Comparison of ENCODE assay signal across 8 mouse cellular contexts in genomic region chr13:37311555-37312221, GRCm38 (mm10). TPM values are rescaled to one million over a fixed set of nuclear protein-coding genes. Genes with fewer than 3 reads are reported as not detected.
A peak's percentile ranks its signal among the peaks of the same experiment; 100 is the strongest.
DNase-seq lines count a peak whose midpoint lies in the region; ATAC-seq and TF ChIP-seq lines count a peak whose summit lies in the region.

No protein-coding gene starts in this region.

- H3K27ac ChIP-seq in kidney, embryonic 16.5 days (ENCODE audit: low read length), result no peak overlapping the region
- H3K27ac ChIP-seq in midbrain, postnatal 0 days (ENCODE audit: low read depth, low read length), result peak overlapping the region; percentile 81

- no peak for TF ChIP-seq CTCF in midbrain, postnatal 0 days (IDR thresholded peaks at IDR 0.05)

- DNase-seq in kidney, adult 9 months, result no peak
- peak; percentile 11 for DNase-seq in cerebellum, adult 11-12 months
- DNase-seq in forelimb bud, embryonic 11.5 days (ENCODE audit: low read depth, low spot score), result peak; percentile 4
- peak; percentile 36 to 54 for DNase-seq in layer of hippocampus, postnatal 25 days (ENCODE audit: extremely low spot score in 1 of 2, low spot score in 1 of 2)
- DNase-seq in midbrain, postnatal 0 days (ENCODE audit: low spot score), result peak; percentile 82
- peak; percentile 11 to 13 for DNase-seq in thymus, postnatal 10 days (ENCODE audit: low spot score in 2 of 2)
- DNase-seq in adipocyte (ENCODE audit: low spot score), result no peak

- H3K36me3 ChIP-seq in kidney, embryonic 16.5 days (ENCODE audit: insufficient read depth, low read length), result no peaks in the 10 kb centered on the region
- H3K36me3 ChIP-seq in midbrain, postnatal 0 days (ENCODE audit: insufficient read depth, low read length), result no peaks in the 10 kb centered on the region

- peak overlapping the region; percentile 74 for H3K4me2 ChIP-seq in kidney, embryonic 16.5 days (replicated peaks; ENCODE audit: low read depth, low read length)
- peak overlapping the region; percentile 63 for H3K4me2 ChIP-seq in midbrain, postnatal 0 days (ENCODE audit: low read depth, low read length, poor library complexity, severe bottlenecking)

- H3K4me3 ChIP-seq in kidney, embryonic 16.5 days (ENCODE audit: low read length), result peak overlapping the region; percentile 45
- peak overlapping the region; percentile 27 for H3K4me3 ChIP-seq in midbrain, postnatal 0 days (ENCODE audit: low read depth, low read length)

- H3K27me3 ChIP-seq in kidney, embryonic 16.5 days (ENCODE audit: insufficient read depth, low read length), result peaks cover 20% of the 10 kb centered on the region
- H3K27me3 ChIP-seq in midbrain, postnatal 0 days (ENCODE audit: insufficient read depth, low read length), result no peaks in the 10 kb centered on the region

- peak overlapping the region; percentile 65; the same call in 1 of the 2 replicates for H3K9ac ChIP-seq in kidney, embryonic 16.5 days (replicated peaks; ENCODE audit: low read length)
- H3K9ac ChIP-seq in midbrain, postnatal 0 days (replicated peaks; ENCODE audit: low read length, poor library complexity, severe bottlenecking), result peak overlapping the region; percentile 59

- 16% methylated on average over 27 of the region's 27 CpGs for WGBS in kidney, embryonic 16.5 days
- 17% methylated on average over 27 of the region's 27 CpGs for WGBS in midbrain, postnatal 0 days

- no peaks in the 10 kb centered on the region; the same call in 1 of the 2 replicates for H3K4me1 ChIP-seq in kidney, embryonic 16.5 days (ENCODE audit: insufficient read depth, low read length)
- H3K4me1 ChIP-seq in midbrain, postnatal 0 days (ENCODE audit: insufficient read depth, low read length), result peaks cover 13% of the 10 kb centered on the region

- H3K9me3 ChIP-seq in kidney, embryonic 16.5 days (ENCODE audit: low read length), result no peaks in the 10 kb centered on the region
- no peaks in the 10 kb centered on the region for H3K9me3 ChIP-seq in midbrain, postnatal 0 days (ENCODE audit: low read length)

- peak; percentile 41; the same call in 1 of the 2 replicates for ATAC-seq in kidney, embryonic 16.5 days (ENCODE audit: low FRiP score, low TSS enrichment)
- peak; percentile 24 for ATAC-seq in midbrain, postnatal 0 days (ENCODE audit: low FRiP score)

RNA-seq across cellular contexts. Expression of gene Ly86, which starts 33.3 kb away (rescaled TPM):
- 5.0 and 6.3 TPM in 2 replicates for polyA plus RNA-seq in kidney, embryonic 16.5 days (2015; fragmentation: Nextera tagmentation; extraction: Ambion mirVana)
- 1 to 10 TPM; 8.0 to 8.9 TPM for total RNA-seq in layer of hippocampus, postnatal 25 days (2021)
- 6.5 and 11.5 TPM in 2 replicates for total RNA-seq in midbrain, postnatal 0 days (2014; rRNA removed)
- polyA plus RNA-seq in midbrain, postnatal 0 days (2015; fragmentation: Nextera tagmentation; extraction: Ambion mirVana), result 10.2 and 11.0 TPM in 2 replicates

Comparison
In these comparisons a context has a peak if more than half of its experiments do, and no peak if none do; other contexts are left out.
1. DNase-seq: peak in cerebellum, adult 11-12 months (single experiment), forelimb bud, embryonic 11.5 days (single experiment), layer of hippocampus, postnatal 25 days (2 of 2), midbrain, postnatal 0 days (single experiment) and thymus, postnatal 10 days (2 of 2); none in kidney, adult 9 months (single experiment) and adipocyte (single experiment).